Mouse (Mus musculus) gastrocnemius, postnatal 25 days (tissue): ENCODE data around the gene Tmem274. TPM values are rescaled to one million over a fixed set of nuclear protein-coding genes. Genes with fewer than 3 reads are reported as not detected.
A peak's percentile ranks its signal among the peaks of the same experiment; 100 is the strongest.
"Not testable (repeated sequence)": the region's sequence is repeated elsewhere in the genome, so short reads cannot be mapped to it uniquely, and the experiment has no call there.

Source experiments
- DNase-seq: peaks from one replicate; pipeline ENCODE4 v3.0.0; 2022
- long read RNA-seq, 2 experiments: library from polyadenylated mRNA; stranded (forward); transcript quantifications; one replicate each; pipeline ENCODE4 v2.0.0; 2021
- total RNA-seq, 2 experiments: library from RNA; stranded (reverse); gene quantifications; 1 replicate in 1 of 2; 2 replicates in 1 of 2; pipeline ENCODE4 v1.2.3; 2021

Gene Tmem274
- total RNA-seq, result not detected
- long read RNA-seq, experiment 1, result 0 reads
- long read RNA-seq, experiment 2, result 0 reads

GRCm38 (mm10) chr4:149477078-149477477 lies at the start of gene Tmem274:
Tmem274 (plus strand) TSS chr4:149477378.
- DNase-seq, result no peak

GRCm38 (mm10) chr4:149429592-149429991 lies 47.6 kb upstream of the Tmem274 start:
- no peak for DNase-seq

- not testable (repeated sequence) for DNase-seq
Observed at GRCm38 (mm10) chr4:149431887-149432286, 45.3 kb upstream of the Tmem274 start.

- no peak for DNase-seq
Observed at GRCm38 (mm10) chr4:149440576-149440975, 36.6 kb upstream of the Tmem274 start.

GRCm38 (mm10) chr4:149442436-149442835 lies 34.7 kb upstream of the Tmem274 start:
- DNase-seq, result no peak

GRCm38 (mm10) chr4:149444465-149444864 lies 32.7 kb upstream of the Tmem274 start:
- DNase-seq, result no peak

GRCm38 (mm10) chr4:149444964-149445701 lies 32.0 kb upstream of the Tmem274 start:
- DNase-seq, result peak; percentile 90

GRCm38 (mm10) chr4:149445868-149446267 lies 31.3 kb upstream of the Tmem274 start:
- DNase-seq, result no peak

GRCm38 (mm10) chr4:149446309-149446708 lies 30.9 kb upstream of the Tmem274 start:
- no peak for DNase-seq

GRCm38 (mm10) chr4:149450636-149451035 lies 26.5 kb upstream of the Tmem274 start:
- no peak for DNase-seq

- DNase-seq, result no peak
Observed at GRCm38 (mm10) chr4:149453656-149454055, 23.5 kb upstream of the Tmem274 start.

- no peak for DNase-seq
Observed at GRCm38 (mm10) chr4:149454263-149454662, 22.9 kb upstream of the Tmem274 start.

- DNase-seq, result no peak
Observed at GRCm38 (mm10) chr4:149454879-149455278, 22.3 kb upstream of the Tmem274 start, which contains the start of gene Rbp7. Rbp7 (minus strand) TSS chr4:149454978.

- DNase-seq, result not testable (repeated sequence)
Observed at GRCm38 (mm10) chr4:149457163-149457562, 20.0 kb upstream of the Tmem274 start.

GRCm38 (mm10) chr4:149457831-149458430 lies 19.2 kb upstream of the Tmem274 start:
- DNase-seq, result no peak

GRCm38 (mm10) chr4:149458526-149458925 lies 18.7 kb upstream of the Tmem274 start:
- DNase-seq, result no peak

- DNase-seq, result no peak
Observed at GRCm38 (mm10) chr4:149459425-149459824, 17.8 kb upstream of the Tmem274 start.

GRCm38 (mm10) chr4:149460475-149460874 lies 16.7 kb upstream of the Tmem274 start:
- not testable (repeated sequence) for DNase-seq

GRCm38 (mm10) chr4:149461579-149462304 lies 15.4 kb upstream of the Tmem274 start:
- no peak for DNase-seq

- no peak for DNase-seq
Observed at GRCm38 (mm10) chr4:149462305-149462971, 14.7 kb upstream of the Tmem274 start.

- DNase-seq, result no peak
Observed at GRCm38 (mm10) chr4:149463435-149463950, 13.7 kb upstream of the Tmem274 start.

- no peak for DNase-seq
Observed at GRCm38 (mm10) chr4:149469557-149469956, 7.6 kb upstream of the Tmem274 start.
